Mouse (Mus musculus): ENCODE data around the gene Olfr155.

Olfr155 gene

GRCm38 (mm10) chr4:43891247-43891646 lies 39.9 kb downstream of the Olfr155 start:
- no peak for DNase-seq (ENCODE audit: low spot score in 2 of 2)

GRCm38 (mm10) chr4:43897209-43897608 lies 45.8 kb downstream of the Olfr155 start:
- no peak for DNase-seq (ENCODE audit: low spot score in 2 of 2)

- no peak for DNase-seq (ENCODE audit: low spot score in 2 of 2)
Observed at GRCm38 (mm10) chr4:43899197-43899596, 47.8 kb downstream of the Olfr155 start.

GRCm38 (mm10) chr4:43903690-43904089 lies 52.3 kb downstream of the Olfr155 start:
- no peak for DNase-seq (ENCODE audit: low spot score in 2 of 2)

- peak in 1 of 2 experiments; percentile 28 for DNase-seq (ENCODE audit: low spot score in 2 of 2)
Observed at GRCm38 (mm10) chr4:43906443-43906842, 55.1 kb downstream of the Olfr155 start.

All from cerebellum, postnatal 4 days (tissue).